Mouse (Mus musculus) ES-E14 (cell line): ENCODE measurements around the gene Vcp.

Experiments used
- HCFC1 ChIP-seq: IDR thresholded peaks from 2 replicates; pipeline ENCODE4 v1.6.1; 2012; ENCODE audit warnings: low read length, inconsistent platforms, borderline replicate concordance; ENCODE audit not compliant: insufficient read depth
- ZNF384 ChIP-seq: IDR thresholded peaks from 2 replicates; pipeline ENCODE4 v1.6.1; 2012; ENCODE audit warnings: low read depth, low read length, inconsistent platforms

DNA sequence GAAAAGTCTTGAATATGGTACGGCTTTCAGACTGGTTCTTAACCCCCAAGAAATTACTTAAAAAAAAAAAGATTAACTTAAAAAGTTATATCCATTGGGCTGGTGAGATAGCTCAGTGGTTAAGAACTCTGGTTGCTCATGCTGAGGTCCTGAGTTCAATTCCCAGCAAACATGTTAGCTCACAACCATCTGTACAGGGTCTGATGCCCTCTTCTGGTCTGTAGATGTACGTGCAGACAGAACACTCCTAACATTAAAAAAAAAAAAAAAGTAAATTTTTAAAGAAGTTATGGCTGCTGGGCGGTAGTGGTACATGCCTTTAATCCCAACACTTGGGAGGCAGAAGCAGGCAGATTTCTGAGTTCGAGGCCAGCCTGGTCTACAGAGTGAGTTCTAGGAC is 22.2 kb downstream of the Vcp start:
- TF ChIP-seq HCFC1 (no peak), ZNF384 (peak; percentile 93)
